Comparison of ENCODE assay signal across 18 mouse cellular contexts in the genomic region with DNA sequence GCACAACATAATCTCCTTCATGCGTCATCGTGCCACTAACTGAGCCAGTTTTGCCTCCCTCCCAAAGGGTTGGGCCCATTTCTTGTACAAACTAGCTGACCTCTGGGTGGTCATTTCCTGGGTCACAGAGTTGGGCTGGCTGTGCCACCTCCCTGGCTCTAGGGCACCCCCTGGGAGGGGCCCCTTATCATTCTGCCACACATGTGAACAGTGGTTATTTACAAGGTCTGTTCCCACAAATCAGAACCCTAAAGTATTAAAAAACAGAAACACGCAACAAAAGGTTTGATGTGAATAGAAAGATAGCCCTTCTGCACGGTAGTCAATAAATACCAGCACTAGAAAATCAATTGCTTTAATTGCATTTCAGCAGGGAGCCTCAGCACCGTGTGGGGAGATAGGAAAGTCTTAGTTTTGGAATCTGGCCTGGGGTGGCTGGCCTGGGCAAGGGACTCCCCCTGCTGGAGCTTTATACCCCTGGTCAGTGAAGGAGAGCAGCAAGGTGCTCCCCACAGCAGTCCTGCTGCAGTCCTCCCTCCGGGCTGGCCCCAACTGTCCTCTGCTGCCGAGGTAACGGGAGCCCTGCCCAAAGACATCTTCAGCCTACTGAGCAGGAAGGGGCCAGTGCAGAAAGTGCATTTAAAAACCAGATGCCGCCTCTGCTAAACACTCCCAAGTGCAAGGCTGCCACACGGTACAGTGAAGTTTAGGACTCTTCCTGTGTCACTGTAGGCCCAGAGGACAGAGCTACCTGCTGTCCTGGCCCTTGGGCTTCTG. TPM values are rescaled to one million over a fixed set of nuclear protein-coding genes. Genes with fewer than 3 reads are reported as not detected.
DNase-seq lines count a peak whose midpoint lies in the region; ATAC-seq and TF ChIP-seq lines count a peak whose summit lies in the region.
"Had no signal": no experiment of that assay in that cellular context is flagged by ENCODE, and none has a peak within 500 bp of the region (broad histone marks: within the 10 kb centered on the region; RNA-seq: fewer than 3 reads in every experiment).

No protein-coding gene starts in this region.

- H3K27me3 ChIP-seq in intestine, postnatal 0 days (replicated peaks; ENCODE audit: control insufficient read depth, insufficient read depth, low read length) = no peaks in the 10 kb centered on the region
- H3K27me3 ChIP-seq in intestine, embryonic 15.5 days (replicated peaks) = no peaks in the 10 kb centered on the region
- no peaks in the 10 kb centered on the region for H3K27me3 ChIP-seq in lung, postnatal 0 days (replicated peaks; ENCODE audit: insufficient read depth, low read length)
- no peaks in the 10 kb centered on the region for H3K27me3 ChIP-seq in liver, postnatal 0 days (ENCODE audit: insufficient read depth, low read length)
- H3K27me3 ChIP-seq: embryonic facial prominence, embryonic 13.5 days; hindbrain, embryonic 12.5 days; limb, embryonic 15.5 days; neural tube, embryonic 12.5 days had no signal

- no peak overlapping the region for H3K4me2 ChIP-seq in intestine, postnatal 0 days (replicated peaks; ENCODE audit: low read depth)
- no peak overlapping the region for H3K4me2 ChIP-seq in intestine, embryonic 15.5 days (replicated peaks)
- H3K4me2 ChIP-seq in lung, postnatal 0 days (replicated peaks; ENCODE audit: low read depth, low read length) = no peak overlapping the region
- H3K4me2 ChIP-seq in liver, postnatal 0 days (ENCODE audit: low read depth, low read length) = no peak overlapping the region
- H3K4me2 ChIP-seq: embryonic facial prominence, embryonic 13.5 days; hindbrain, embryonic 12.5 days; limb, embryonic 15.5 days; neural tube, embryonic 12.5 days had no signal

- H3K27ac ChIP-seq in gastrocnemius, adult 2 months = 0 out of 2 replicates have a peak overlapping the region, but pooled peaks have one; percentile 8
- no peak overlapping the region for H3K27ac ChIP-seq in intestine, postnatal 0 days (ENCODE audit: low read depth, low read length)
- H3K27ac ChIP-seq in intestine, embryonic 15.5 days = no peak overlapping the region
- no peak overlapping the region for H3K27ac ChIP-seq in lung, postnatal 0 days (ENCODE audit: low read length)
- H3K27ac ChIP-seq in liver, postnatal 0 days (ENCODE audit: low read depth) = no peak overlapping the region
- H3K27ac ChIP-seq: embryonic facial prominence, embryonic 13.5 days; hindbrain, embryonic 12.5 days; limb, embryonic 15.5 days; macrophage; midbrain, embryonic 10.5 days; neural tube, embryonic 12.5 days had no signal

- intact Hi-C loops in gastrocnemius, adult 2 months (cut with DNase I) = no loop called here

- peaks cover 3% of the 10 kb centered on the region; the same call in 1 of the 2 replicates for H3K4me1 ChIP-seq in intestine, postnatal 0 days (replicated peaks; ENCODE audit: control insufficient read depth, insufficient read depth, low read length)
- H3K4me1 ChIP-seq in intestine, embryonic 15.5 days (replicated peaks) = peaks cover 6% of the 10 kb centered on the region
- H3K4me1 ChIP-seq in lung, postnatal 0 days (ENCODE audit: insufficient read depth, low read depth, low read length) = no peaks in the 10 kb centered on the region; the same call in 1 of the 2 replicates
- no peaks in the 10 kb centered on the region; the same call in 1 of the 2 replicates for H3K4me1 ChIP-seq in liver, postnatal 0 days (ENCODE audit: insufficient read depth)

- no peaks in the 10 kb centered on the region for H3K9me3 ChIP-seq in intestine, postnatal 0 days (ENCODE audit: control insufficient read depth)
- no peaks in the 10 kb centered on the region for H3K9me3 ChIP-seq in intestine, embryonic 15.5 days
- H3K9me3 ChIP-seq in lung, postnatal 0 days (ENCODE audit: low read length) = no peaks in the 10 kb centered on the region
- H3K9me3 ChIP-seq in liver, postnatal 0 days (ENCODE audit: low read length) = no peaks in the 10 kb centered on the region
- H3K9me3 ChIP-seq: embryonic facial prominence, embryonic 13.5 days; hindbrain, embryonic 12.5 days; limb, embryonic 15.5 days; midbrain, embryonic 10.5 days; neural tube, embryonic 12.5 days had no signal

- no peak for DNase-seq in gastrocnemius, adult 2 months
- DNase-seq in gastrocnemius, adult 18-20 months (ENCODE audit: low spot score) = no peak
- no peak for DNase-seq in lung, postnatal 0 days (ENCODE audit: low spot score)
- DNase-seq in lung, postnatal 14 days = no peak
- DNase-seq in liver, postnatal 0 days = no peak
- no peak for DNase-seq in adrenal gland, postnatal 36 days
- DNase-seq: cerebellum, adult 9-11 months; layer of hippocampus, postnatal 36 days; thymus, postnatal 14 days had no signal

- ATAC-seq in intestine, postnatal 0 days = no peak
- ATAC-seq in intestine, embryonic 15.5 days = no peak
- no peak for ATAC-seq in lung, postnatal 0 days
- no peak for ATAC-seq in liver, postnatal 0 days
- ATAC-seq: forebrain, embryonic 16.5 days had no signal

- WGBS in intestine, postnatal 0 days = 58% methylated on average over 10 of the region's 10 CpGs
- 63% methylated on average over 10 of the region's 10 CpGs for WGBS in intestine, embryonic 15.5 days
- 71% methylated on average over 10 of the region's 10 CpGs for WGBS in lung, postnatal 0 days
- 64% methylated on average over 10 of the region's 10 CpGs for WGBS in liver, postnatal 0 days (ENCODE audit: insufficient replicate concordance)

- TF ChIP-seq CTCF in gastrocnemius, adult 2 months (IDR thresholded peaks at IDR 0.05) = peak; percentile 31
- TF ChIP-seq CTCF in intestine, postnatal 0 days (IDR thresholded peaks at IDR 0.05; ENCODE audit: low read depth) = peak; percentile 42; the same call in 1 of the 2 replicates
- peak; percentile 43 for TF ChIP-seq CTCF in lung, postnatal 0 days (IDR thresholded peaks at IDR 0.05)
- TF ChIP-seq CTCF in liver, postnatal 0 days (IDR thresholded peaks at IDR 0.05; ENCODE audit: low read depth) = 0 out of 2 replicates have a peak, but pooled peaks have one; percentile 30

- no peak overlapping the region for H3K9ac ChIP-seq in intestine, postnatal 0 days (ENCODE audit: low read depth, low read length)
- H3K9ac ChIP-seq in intestine, embryonic 15.5 days = no peak overlapping the region
- no peak overlapping the region for H3K9ac ChIP-seq in lung, postnatal 0 days (replicated peaks; ENCODE audit: low read depth)
- no peak overlapping the region for H3K9ac ChIP-seq in liver, postnatal 0 days (replicated peaks)
- H3K9ac ChIP-seq: embryonic facial prominence, embryonic 13.5 days; hindbrain, embryonic 12.5 days; limb, embryonic 15.5 days; neural tube, embryonic 12.5 days had no signal

- no peak overlapping the region for H3K4me3 ChIP-seq in gastrocnemius, adult 2 months
- no peak overlapping the region for H3K4me3 ChIP-seq in intestine, postnatal 0 days (ENCODE audit: low read depth, low read length)
- no peak overlapping the region for H3K4me3 ChIP-seq in intestine, embryonic 15.5 days (replicated peaks)
- no peak overlapping the region for H3K4me3 ChIP-seq in lung, postnatal 0 days (ENCODE audit: low read depth, low read length)
- no peak overlapping the region for H3K4me3 ChIP-seq in liver, postnatal 0 days (ENCODE audit: low read depth, low read length)
- H3K4me3 ChIP-seq: embryonic facial prominence, embryonic 13.5 days; hindbrain, embryonic 12.5 days; limb, embryonic 15.5 days; midbrain, embryonic 10.5 days; neural tube, embryonic 12.5 days had no signal

- H3K36me3 ChIP-seq in intestine, postnatal 0 days (ENCODE audit: control insufficient read depth, insufficient read depth) = peaks cover 64% of the 10 kb centered on the region
- peaks cover 52% of the 10 kb centered on the region for H3K36me3 ChIP-seq in intestine, embryonic 15.5 days
- H3K36me3 ChIP-seq in lung, postnatal 0 days (ENCODE audit: insufficient read depth, low read length) = peaks cover 33% of the 10 kb centered on the region
- peaks cover 56% of the 10 kb centered on the region for H3K36me3 ChIP-seq in liver, postnatal 0 days (replicated peaks; ENCODE audit: insufficient read depth, low read length)

- no peak for TF ChIP-seq EP300 in lung, postnatal 0 days (IDR thresholded peaks at IDR 0.05)
- no peak for TF ChIP-seq EP300 in liver, postnatal 0 days (IDR thresholded peaks at IDR 0.05; ENCODE audit: low read depth)

RNA-seq across cellular contexts. Expression of a gene that starts 6.8 kb away (rescaled TPM):
- 10 to 100 TPM; 47.3 to 49.8 TPM for total RNA-seq in gastrocnemius, adult 2 months (2021)
- total RNA-seq in gastrocnemius, adult 18-20 months (2021) = 10 to 100 TPM; 48.9 to 56.7 TPM
- polyA plus RNA-seq in intestine, postnatal 0 days (2015; fragmentation: Nextera tagmentation; extraction: Ambion mirVana) = 70.4 and 75.1 TPM in 2 replicates
- 126 and 134 TPM in 2 replicates for polyA plus RNA-seq in intestine, embryonic 15.5 days (2015; fragmentation: Nextera tagmentation; extraction: Ambion mirVana)
- polyA plus RNA-seq in lung, postnatal 0 days (2015; fragmentation: Nextera tagmentation; extraction: Ambion mirVana) = 98.4 and 103 TPM in 2 replicates
- 50.6 and 52.1 TPM in 2 replicates for polyA plus RNA-seq in liver, postnatal 0 days (2015; fragmentation: Nextera tagmentation; extraction: Ambion mirVana)
- 10 to 100 TPM; 65.7 to 70.6 TPM for total RNA-seq in adrenal gland, postnatal 36 days (2021)

RNA-seq across cellular contexts. Expression of a gene that starts 12.0 kb away (rescaled TPM):
- total RNA-seq in gastrocnemius, adult 2 months (2021) = 1 to 10 TPM; 2.7 to 6.1 TPM
- total RNA-seq in gastrocnemius, adult 18-20 months (2021) = 1 to 10 TPM; 3.3 to 7.2 TPM
- polyA plus RNA-seq in intestine, postnatal 0 days (2015; fragmentation: Nextera tagmentation; extraction: Ambion mirVana) = 51.0 and 52.1 TPM in 2 replicates
- polyA plus RNA-seq in intestine, embryonic 15.5 days (2015; fragmentation: Nextera tagmentation; extraction: Ambion mirVana) = 39.4 and 40.3 TPM in 2 replicates
- 42.7 and 47.5 TPM in 2 replicates for polyA plus RNA-seq in lung, postnatal 0 days (2015; fragmentation: Nextera tagmentation; extraction: Ambion mirVana)
- 3.5 and 4.5 TPM in 2 replicates for polyA plus RNA-seq in liver, postnatal 0 days (2015; fragmentation: Nextera tagmentation; extraction: Ambion mirVana)
- total RNA-seq in adrenal gland, postnatal 36 days (2021) = 10 to 100 TPM; 10.5 to 10.9 TPM

RNA-seq across cellular contexts. Expression of a gene that starts 25.9 kb away (rescaled TPM):
- total RNA-seq in gastrocnemius, adult 2 months (2021) = 10 to 100 TPM; 29.7 to 44.5 TPM
- total RNA-seq in gastrocnemius, adult 18-20 months (2021) = 10 to 100 TPM; 30.8 to 38.8 TPM
- 88.1 and 95.1 TPM in 2 replicates for polyA plus RNA-seq in intestine, postnatal 0 days (2015; fragmentation: Nextera tagmentation; extraction: Ambion mirVana)
- polyA plus RNA-seq in intestine, embryonic 15.5 days (2015; fragmentation: Nextera tagmentation; extraction: Ambion mirVana) = 89.8 and 94.6 TPM in 2 replicates
- polyA plus RNA-seq in lung, postnatal 0 days (2015; fragmentation: Nextera tagmentation; extraction: Ambion mirVana) = 66.7 and 74.5 TPM in 2 replicates
- polyA plus RNA-seq in liver, postnatal 0 days (2015; fragmentation: Nextera tagmentation; extraction: Ambion mirVana) = 36.5 and 39.4 TPM in 2 replicates
- 100 to 1,000 TPM in 1 of 2 experiments, 10 to 100 TPM in 1; 70.2 to 106 TPM for total RNA-seq in adrenal gland, postnatal 36 days (2021)

RNA-seq across cellular contexts. Expression of a gene that starts 26.0 kb away (rescaled TPM):
- 100 to 1,000 TPM; 359 to 480 TPM for total RNA-seq in gastrocnemius, adult 2 months (2021)
- total RNA-seq in gastrocnemius, adult 18-20 months (2021) = 100 to 1,000 TPM; 392 to 399 TPM
- 79.4 and 80.7 TPM in 2 replicates for polyA plus RNA-seq in intestine, postnatal 0 days (2015; fragmentation: Nextera tagmentation; extraction: Ambion mirVana)
- 97.5 and 110 TPM in 2 replicates for polyA plus RNA-seq in intestine, embryonic 15.5 days (2015; fragmentation: Nextera tagmentation; extraction: Ambion mirVana)
- polyA plus RNA-seq in lung, postnatal 0 days (2015; fragmentation: Nextera tagmentation; extraction: Ambion mirVana) = 47.1 and 51.4 TPM in 2 replicates
- polyA plus RNA-seq in liver, postnatal 0 days (2015; fragmentation: Nextera tagmentation; extraction: Ambion mirVana) = 65.6 and 66.1 TPM in 2 replicates
- total RNA-seq in adrenal gland, postnatal 36 days (2021) = 100 to 1,000 TPM; 152 to 219 TPM

RNA-seq across cellular contexts. Expression of a gene that starts 53.8 kb away (rescaled TPM):
- 1 to 10 TPM; 3.0 to 3.8 TPM for total RNA-seq in gastrocnemius, adult 2 months (2021)
- 1 to 10 TPM; 2.5 to 5.3 TPM for total RNA-seq in gastrocnemius, adult 18-20 months (2021)
- polyA plus RNA-seq in intestine, postnatal 0 days (2015; fragmentation: Nextera tagmentation; extraction: Ambion mirVana) = 7.2 and 7.7 TPM in 2 replicates
- 20.1 and 20.7 TPM in 2 replicates for polyA plus RNA-seq in intestine, embryonic 15.5 days (2015; fragmentation: Nextera tagmentation; extraction: Ambion mirVana)
- polyA plus RNA-seq in lung, postnatal 0 days (2015; fragmentation: Nextera tagmentation; extraction: Ambion mirVana) = 14.6 and 17.2 TPM in 2 replicates
- polyA plus RNA-seq in liver, postnatal 0 days (2015; fragmentation: Nextera tagmentation; extraction: Ambion mirVana) = 1.3 and 1.5 TPM in 2 replicates
- 1 to 10 TPM; 7.6 to 8.6 TPM for total RNA-seq in adrenal gland, postnatal 36 days (2021)
